Mouse (Mus musculus) heart, postnatal 0 days (tissue): Measurements from ENCODE around the gene Usp39.

Experiments used
- CTCF ChIP-seq: IDR thresholded peaks from 2 replicates; pipeline ENCODE4 v1.5.1; 2016; ENCODE audit warnings: antibody characterized with exemption, control low read depth, low read depth
- EP300 ChIP-seq: IDR thresholded peaks from 2 replicates; pipeline ENCODE4 v1.6.1; 2016; ENCODE audit warnings: antibody characterized with exemption, low read depth

DNA sequence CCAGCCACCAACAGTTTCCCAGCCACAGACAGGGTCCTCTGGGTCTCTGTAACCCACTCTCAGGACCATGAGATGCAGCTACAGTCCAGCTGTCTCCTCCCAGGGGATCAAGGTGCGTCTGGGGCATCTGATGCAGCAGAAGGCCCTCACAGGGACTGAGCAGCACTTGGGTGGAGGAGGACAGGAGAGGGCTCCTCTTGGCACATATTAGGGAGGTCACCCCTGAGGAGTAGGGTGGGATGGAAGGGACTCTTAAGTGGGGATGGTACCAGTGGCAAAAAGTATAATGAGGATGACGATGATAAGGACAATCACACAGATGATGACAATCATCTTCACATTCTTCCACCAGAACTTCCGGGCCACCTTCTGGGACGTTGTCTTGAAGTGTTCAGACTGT, 40.3 kb upstream of the Usp39 start:
- TF ChIP-seq CTCF (no peak), EP300 (no peak)
